Mouse (Mus musculus): ENCODE data around the gene Olfr102. TPM values are rescaled to one million over a fixed set of nuclear protein-coding genes. Genes with fewer than 3 reads are reported as not detected.

Gene Olfr102
- polyA plus RNA-seq (2012), result not detected in 2 replicates

DNA sequence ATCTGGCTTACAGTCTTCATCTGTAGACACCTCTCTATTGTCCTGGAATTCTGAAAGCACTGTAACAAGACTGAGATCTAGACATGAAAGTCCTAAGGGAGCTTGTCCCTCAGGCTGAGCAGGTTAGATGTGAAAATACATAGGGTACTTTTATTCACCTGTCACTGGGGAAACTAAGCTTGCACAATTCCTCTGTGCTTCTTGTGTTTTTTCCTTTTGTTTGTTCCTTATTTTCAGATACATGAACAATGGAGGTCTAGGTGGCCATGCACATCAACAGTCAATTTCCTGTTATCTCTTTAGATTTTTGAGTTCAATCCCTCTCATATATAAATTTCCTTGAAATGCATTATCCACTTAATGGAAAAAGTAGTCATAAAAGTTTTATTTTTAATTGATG is at the start of gene Olfr102:
Gene Olfr102 (minus strand): TSS at position 101 of the 400 bp plus-strand sequence.

DNA sequence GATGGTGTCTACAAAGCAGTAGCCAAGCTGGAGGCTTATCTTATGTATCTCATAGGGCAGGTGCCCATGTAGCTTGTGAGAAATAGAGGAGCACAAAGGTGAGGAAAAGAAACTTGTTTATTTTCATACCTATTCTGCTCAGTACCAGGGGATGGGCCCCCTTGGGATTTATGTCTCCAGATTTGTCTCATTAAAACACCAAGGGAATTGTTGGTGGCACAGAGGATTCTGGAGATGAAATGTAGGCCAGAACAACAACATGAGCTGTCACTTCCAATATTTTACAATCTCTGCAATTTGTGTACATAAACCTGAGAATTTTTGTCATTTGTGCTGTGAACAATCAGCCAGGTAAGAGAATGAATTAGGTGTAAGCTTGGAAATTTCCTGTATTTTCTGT is 42.4 kb upstream of the Olfr102 start, which contains the start of gene Olfr104-ps:
Gene Olfr104-ps (plus strand): TSS at position 301 of the 400 bp plus-strand sequence.

GRCm38 (mm10) chr17:37339598-37339997 is 22.7 kb upstream of the Olfr102 start, which contains the start of gene Olfr103:
TSS of gene Olfr103 (minus strand) at chr17:37339698.

GRCm38 (mm10) chr17:37304213-37304612 is 12.6 kb downstream of the Olfr102 start, which contains the start of gene Olfr101:
TSS of gene Olfr101 (minus strand) at chr17:37304313.

DNA sequence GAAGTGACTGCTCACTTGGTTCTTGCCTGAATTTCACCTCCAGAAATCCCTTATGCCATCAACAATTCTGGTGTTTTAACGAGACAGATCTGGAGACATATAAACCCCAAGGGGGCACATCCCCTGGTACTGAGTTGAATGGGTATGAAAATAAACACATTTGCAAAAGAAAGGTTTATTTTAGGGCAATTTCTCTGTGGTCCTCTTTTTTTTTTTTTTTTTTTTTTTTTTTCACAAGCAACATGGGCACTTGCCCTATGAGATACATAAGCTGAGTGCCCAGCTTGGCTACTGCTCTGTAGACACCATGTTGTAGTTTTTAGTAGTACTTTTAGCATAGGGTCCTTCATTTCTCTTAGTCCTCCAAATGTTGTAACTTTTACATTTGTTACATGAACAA is 33.5 kb downstream of the Olfr102 start, which contains the start of gene Olfr99:
Gene Olfr99 (minus strand): TSS at position 101 of the 400 bp plus-strand sequence.

GRCm38 (mm10) chr17:37270058-37270701 is 46.7 kb downstream of the Olfr102 start, which contains the start of gene H2-M3:
TSS of gene H2-M3 (plus strand) at chr17:37270220.

DNA sequence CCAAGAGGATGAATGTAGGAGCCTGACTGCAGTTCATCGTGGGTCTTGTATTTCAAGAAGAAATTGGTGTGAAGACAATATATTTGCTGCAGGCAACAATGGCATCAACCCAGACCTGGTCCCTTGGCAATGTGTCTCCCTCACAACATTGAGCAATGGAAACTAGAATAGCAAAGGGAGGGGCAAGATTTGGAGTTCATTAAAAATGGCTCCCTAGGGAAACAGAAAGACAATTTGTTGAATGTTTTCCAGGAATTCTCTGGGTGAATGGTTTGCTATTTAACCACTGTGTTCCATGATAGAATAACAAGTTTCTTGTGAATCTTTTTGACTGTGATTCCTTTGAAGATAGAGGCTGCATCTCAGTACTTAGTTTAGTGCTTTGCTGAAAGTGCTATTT is 53.2 kb downstream of the Olfr102 start, which contains the start of gene Olfr98:
Gene Olfr98 (minus strand): TSS at position 124 of the 400 bp plus-strand sequence.

Other genes starting within 250 kb of the Olfr102 start
- not detected in 2 replicates for gene Olfr90, start 228.6 kb downstream of the Olfr102 start, polyA plus RNA-seq (2012)
- gene Olfr91, start 218.8 kb downstream of the Olfr102 start, polyA plus RNA-seq (2012), result not detected in 2 replicates
- gene Olfr92, start 197.0 kb downstream of the Olfr102 start, polyA plus RNA-seq (2012), result not detected in 2 replicates
- gene Olfr93, start 155.6 kb downstream of the Olfr102 start, polyA plus RNA-seq (2012), result not detected in 2 replicates
- gene Ubd, start 123.2 kb downstream of the Olfr102 start, polyA plus RNA-seq (2012), result not detected in 2 replicates
- not detected in 2 replicates for gene Olfr94, start 116.1 kb downstream of the Olfr102 start, polyA plus RNA-seq (2012)
- 0.02 TPM in 1 of 2 replicates, not detected in the other for gene Olfr95, start 103.9 kb downstream of the Olfr102 start, polyA plus RNA-seq (2012)
- gene Olfr96, start 96.9 kb downstream of the Olfr102 start, polyA plus RNA-seq (2012), result not detected in 2 replicates
- gene Olfr97, start 79.7 kb downstream of the Olfr102 start, polyA plus RNA-seq (2012), result not detected in 2 replicates
- not detected in 2 replicates for gene Olfr98, start 53.3 kb downstream of the Olfr102 start, polyA plus RNA-seq (2012)
- gene H2-M3, start 46.8 kb downstream of the Olfr102 start, polyA plus RNA-seq (2012), result 1.8 and 2.2 TPM in 2 replicates
- gene Olfr99, start 33.6 kb downstream of the Olfr102 start, polyA plus RNA-seq (2012), result not detected in 2 replicates
- gene Olfr101, start 12.7 kb downstream of the Olfr102 start, polyA plus RNA-seq (2012), result not detected in 2 replicates
- not detected in 2 replicates for gene Olfr103, start 22.6 kb upstream of the Olfr102 start, polyA plus RNA-seq (2012)
- not detected in 2 replicates for gene Olfr104-ps, start 42.5 kb upstream of the Olfr102 start, polyA plus RNA-seq (2012)
- gene Olfr105-ps, start 62.0 kb upstream of the Olfr102 start, polyA plus RNA-seq (2012), result 0.03 TPM in 1 of 2 replicates, not detected in the other
- gene Olfr106-ps, start 73.3 kb upstream of the Olfr102 start, polyA plus RNA-seq (2012), result not detected in 2 replicates
- not detected in 2 replicates for gene Olfr107, start 82.2 kb upstream of the Olfr102 start, polyA plus RNA-seq (2012)
- gene Olfr108, start 128.4 kb upstream of the Olfr102 start, polyA plus RNA-seq (2012), result not detected in 2 replicates
- gene Olfr109, start 141.9 kb upstream of the Olfr102 start, polyA plus RNA-seq (2012), result not detected in 2 replicates
- gene H2-M2, start 166.5 kb upstream of the Olfr102 start, polyA plus RNA-seq (2012), result not detected in 2 replicates
- not detected in 2 replicates for gene Olfr110, start 175.4 kb upstream of the Olfr102 start, polyA plus RNA-seq (2012)
- not detected in 2 replicates for gene Olfr111, start 191.0 kb upstream of the Olfr102 start, polyA plus RNA-seq (2012)

Measured in megakaryocyte-erythroid progenitor cell, adult 5 weeks (primary cell).